Mouse (Mus musculus) heart, postnatal 0 days (tissue): Measurements from ENCODE around the gene Dnajc5g.

Source experiments
- CTCF ChIP-seq: IDR thresholded peaks from 2 replicates; pipeline ENCODE4 v1.5.1; 2016; ENCODE audit warnings: antibody characterized with exemption, control low read depth, low read depth
- EP300 ChIP-seq: IDR thresholded peaks from 2 replicates; pipeline ENCODE4 v1.6.1; 2016; ENCODE audit warnings: antibody characterized with exemption, low read depth

GRCm38 (mm10) chr5:31151746-31152145 lies 45.7 kb downstream of the Dnajc5g start:
- TF ChIP-seq CTCF (peak; percentile 39), EP300 (no peak)
